Mouse (Mus musculus) heart, embryonic 11.5 days (tissue): ENCODE data around the gene Syngr1. TPM values are rescaled to one million over a fixed set of nuclear protein-coding genes. Genes with fewer than 3 reads are reported as not detected.

Experiments
- ATAC-seq: fragments of 200-750 bp; cut with Nextera tagmentation; replicated peaks from 2 replicates; pipeline ENCODE4 v1.8.0; 2017; ENCODE audit warnings: moderate library complexity; ENCODE audit not compliant: insufficient number of reproducible peaks, low FRiP score, low TSS enrichment
- H3K27ac ChIP-seq: fragments of 300-500 bp; sonication (generic); 2 replicates; pipeline ENCODE4 v1.5.1; 2014; ENCODE audit warnings: mild to moderate bottlenecking, low read depth, low read length
- H3K27me3 ChIP-seq: fragments of 300-500 bp; sonication (generic); 2 replicates; pipeline ENCODE4 v1.6.1; 2014; ENCODE audit warnings: mild to moderate bottlenecking, low read length, mixed read lengths; ENCODE audit not compliant: control insufficient read depth, insufficient read depth
- H3K36me3 ChIP-seq: fragments of 300-500 bp; sonication (generic); 2 replicates; pipeline ENCODE4 v1.6.1; 2014; ENCODE audit warnings: mild to moderate bottlenecking, low read length, moderate library complexity, mixed read lengths; ENCODE audit not compliant: control insufficient read depth, insufficient read depth
- H3K4me1 ChIP-seq: fragments of 300-500 bp; sonication (generic); 2 replicates; pipeline ENCODE4 v1.6.1; 2014; ENCODE audit warnings: low read length; ENCODE audit not compliant: control insufficient read depth, insufficient read depth
- H3K4me2 ChIP-seq: fragments of 300-500 bp; sonication (generic); 2 replicates; pipeline ENCODE4 v1.6.1; 2014; ENCODE audit warnings: mild to moderate bottlenecking, moderate library complexity
- H3K4me3 ChIP-seq: fragments of 300-500 bp; sonication (generic); 2 replicates; pipeline ENCODE4 v1.5.1; 2014; ENCODE audit warnings: low read depth, low read length
- H3K9ac ChIP-seq: fragments of 300-500 bp; sonication (generic); 2 replicates; pipeline ENCODE4 v1.6.1; 2014; ENCODE audit warnings: mild to moderate bottlenecking, low read depth, low read length, moderate library complexity
- H3K9me3 ChIP-seq: fragments of 300-500 bp; sonication (generic); replicated peaks from 2 replicates; pipeline ENCODE4 v1.6.1; 2016; ENCODE audit warnings: low read length; ENCODE audit not compliant: control insufficient read depth
- WGBS: fragments of 180-500 bp; shearing (Covaris S2); extraction: QIAGEN DNeasy Blood & Tissue Kit; methylation state at CpG from one replicate; pipeline ENCODE4 v1.1.7; 2014; ENCODE audit not compliant: insufficient replicate concordance; 5-methylcytosine and 5-hydroxymethylcytosine counted together
- polyA plus RNA-seq: library from polyadenylated mRNA; unstranded; fragments of >200 nt; fragmentation: Nextera tagmentation; extraction: Ambion mirVana; gene quantifications from 2 replicates; pipeline ENCODE4 v1.2.1, GENCODE M21; 2014

Gene Syngr1
- polyA plus RNA-seq, 1 experiment from 2014 or later: 15.2 TPM

DNA sequence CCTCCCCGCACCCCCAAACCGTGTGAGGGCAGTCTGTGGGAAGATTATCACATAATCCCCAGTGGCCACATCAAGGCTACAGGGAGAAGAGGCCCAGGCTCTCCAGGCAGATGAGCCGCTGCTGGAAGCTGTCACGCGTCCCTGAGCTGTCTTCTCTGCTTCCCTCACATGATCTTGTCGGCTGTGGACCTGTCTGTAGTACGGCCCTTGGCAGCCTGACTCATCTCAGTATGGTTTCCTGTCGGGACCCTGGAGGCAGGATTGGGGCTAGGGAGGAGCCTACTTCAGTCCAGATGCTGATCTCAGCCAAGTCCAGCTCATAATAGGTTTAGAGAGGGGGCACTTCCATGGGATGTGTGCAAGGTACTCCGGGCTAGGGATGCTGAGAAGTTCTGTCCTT lies 7.7 kb downstream of the Syngr1 start:
- Histone ChIP-seq H3K9ac (no peak overlapping the region), H3K36me3 (no peaks in the 10 kb centered on the region), H3K4me3 (no peak overlapping the region), H3K27ac (no peak overlapping the region), H3K9me3 (no peaks in the 10 kb centered on the region), H3K27me3 (peaks cover 9% of the 10 kb centered on the region), H3K4me2 (no peak overlapping the region), H3K4me1 (peaks cover 17% of the 10 kb centered on the region)
- no peak; the same call in 1 of the 2 replicates for ATAC-seq
- 16% methylated on average over 9 of the region's 9 CpGs for WGBS

DNA sequence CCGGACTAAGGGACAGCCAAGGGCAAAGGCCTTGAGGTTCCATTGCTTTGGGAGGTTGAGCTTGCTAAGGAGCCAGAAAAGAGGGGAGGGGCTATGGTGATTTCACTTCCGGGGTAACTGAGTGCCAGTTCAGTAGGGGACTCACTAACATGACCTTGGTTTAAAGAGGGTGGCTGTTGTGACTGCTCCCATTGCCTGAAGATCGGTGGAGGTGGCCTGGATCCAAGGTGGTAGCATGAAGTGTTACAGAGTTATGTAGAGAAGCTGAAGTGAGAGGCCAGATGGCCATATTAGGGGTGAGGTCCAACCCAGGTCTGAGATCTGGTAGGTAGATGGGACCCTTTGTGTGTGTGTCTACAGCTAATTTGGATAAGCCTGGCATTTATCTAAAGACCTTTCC lies 8.3 kb downstream of the Syngr1 start:
- 66% methylated on average over 3 of the region's 3 CpGs for WGBS

DNA sequence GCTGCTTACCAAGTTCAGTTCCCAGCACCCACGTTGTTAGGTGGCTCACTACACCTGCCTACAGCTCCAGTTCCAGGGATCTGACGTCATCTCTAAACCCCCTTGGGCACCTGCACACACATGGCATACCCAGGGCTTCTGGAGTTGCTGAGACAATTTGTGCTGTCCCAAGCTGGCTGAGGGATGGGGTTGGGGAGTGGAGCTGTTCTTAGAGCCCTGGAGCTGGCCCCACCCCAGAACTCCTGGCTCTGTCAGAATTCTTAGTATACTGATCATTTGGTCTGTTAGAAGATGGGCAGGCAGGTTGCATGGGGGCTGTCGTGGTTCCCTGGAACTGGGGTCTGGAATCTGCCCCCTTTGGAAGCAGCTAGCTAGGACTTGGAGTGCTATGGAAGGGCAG lies 9.1 kb downstream of the Syngr1 start:
- no peak overlapping the region for H3K4me3 ChIP-seq
- H3K4me2 ChIP-seq: no peak overlapping the region
- H3K9me3 ChIP-seq: no peaks in the 10 kb centered on the region
- no peak overlapping the region for H3K9ac ChIP-seq
- H3K27ac ChIP-seq: no peak overlapping the region
- WGBS: 73% methylated on average over 3 of the region's 3 CpGs
- H3K36me3 ChIP-seq: no peaks in the 10 kb centered on the region
- ATAC-seq: no peak
- H3K27me3 ChIP-seq: peaks cover 5% of the 10 kb centered on the region
- H3K4me1 ChIP-seq: peaks cover 17% of the 10 kb centered on the region

More for the DNA sequence above, 8.3 kb downstream of the Syngr1 start:
- no peak overlapping the region for H3K9ac ChIP-seq
- H3K4me2 ChIP-seq: no peak overlapping the region
- no peaks in the 10 kb centered on the region for H3K36me3 ChIP-seq
- no peaks in the 10 kb centered on the region for H3K9me3 ChIP-seq
- H3K27me3 ChIP-seq: peaks cover 5% of the 10 kb centered on the region
- H3K4me1 ChIP-seq: peaks cover 17% of the 10 kb centered on the region
- ATAC-seq: no peak
- H3K27ac ChIP-seq: no peak overlapping the region
- no peak overlapping the region for H3K4me3 ChIP-seq

DNA sequence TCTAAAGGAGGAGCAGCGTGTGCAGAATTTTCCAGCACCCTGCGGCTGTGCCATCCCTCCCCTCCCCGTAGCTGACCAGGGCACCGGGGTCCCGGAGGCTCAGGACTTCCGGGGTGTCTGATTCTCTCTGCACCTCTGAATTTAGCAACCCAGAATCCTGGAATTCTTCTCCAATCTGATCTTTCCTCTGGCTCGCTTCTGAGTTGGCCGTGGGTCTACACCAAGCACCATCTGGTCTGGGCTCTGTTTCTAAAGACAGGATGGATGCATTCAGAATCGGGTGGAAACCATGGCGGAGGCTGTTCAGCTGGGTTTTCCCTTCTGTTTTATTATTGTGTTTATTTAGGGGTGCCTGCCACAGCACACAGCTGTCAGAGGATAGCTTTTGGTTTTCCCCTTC lies 9.7 kb downstream of the Syngr1 start:
- H3K27me3 ChIP-seq: peaks cover 1% of the 10 kb centered on the region
- no peak overlapping the region for H3K4me2 ChIP-seq
- no peak overlapping the region for H3K9ac ChIP-seq
- 76% methylated on average over 10 of the region's 10 CpGs for WGBS
- no peak overlapping the region for H3K4me3 ChIP-seq
- H3K9me3 ChIP-seq: no peaks in the 10 kb centered on the region
- no peak overlapping the region for H3K27ac ChIP-seq
- peaks cover 20% of the 10 kb centered on the region for H3K4me1 ChIP-seq
- no peaks in the 10 kb centered on the region for H3K36me3 ChIP-seq
- no peak for ATAC-seq

DNA sequence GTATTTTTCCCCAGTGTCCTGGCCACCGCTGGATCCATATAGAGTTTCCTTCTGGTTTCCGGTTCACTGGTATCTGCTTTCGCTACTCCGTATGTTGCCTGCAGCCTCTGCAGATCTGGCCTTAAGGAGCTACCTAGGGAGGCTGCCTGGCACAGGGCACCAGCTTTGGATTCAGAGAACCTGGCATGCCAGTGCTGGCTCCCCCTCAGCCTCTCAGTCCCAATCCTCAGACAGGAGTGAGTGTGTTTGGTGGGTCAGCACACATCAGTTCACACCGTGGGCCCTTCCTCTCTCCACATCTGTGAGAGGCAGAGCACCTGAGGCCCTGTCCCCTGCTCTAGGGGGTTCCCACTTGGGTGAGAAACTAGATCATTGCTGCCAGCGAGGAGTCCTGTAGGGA lies 10.4 kb downstream of the Syngr1 start:
- H3K4me2 ChIP-seq: no peak overlapping the region
- no peaks in the 10 kb centered on the region for H3K9me3 ChIP-seq
- H3K4me3 ChIP-seq: no peak overlapping the region
- no peak overlapping the region for H3K27ac ChIP-seq
- no peaks in the 10 kb centered on the region for H3K36me3 ChIP-seq
- H3K27me3 ChIP-seq: no peaks in the 10 kb centered on the region; the same call in none of the 2 replicates
- 70% methylated on average over 6 of the region's 6 CpGs for WGBS
- H3K4me1 ChIP-seq: peaks cover 20% of the 10 kb centered on the region
- ATAC-seq: no peak
- H3K9ac ChIP-seq: no peak overlapping the region

DNA sequence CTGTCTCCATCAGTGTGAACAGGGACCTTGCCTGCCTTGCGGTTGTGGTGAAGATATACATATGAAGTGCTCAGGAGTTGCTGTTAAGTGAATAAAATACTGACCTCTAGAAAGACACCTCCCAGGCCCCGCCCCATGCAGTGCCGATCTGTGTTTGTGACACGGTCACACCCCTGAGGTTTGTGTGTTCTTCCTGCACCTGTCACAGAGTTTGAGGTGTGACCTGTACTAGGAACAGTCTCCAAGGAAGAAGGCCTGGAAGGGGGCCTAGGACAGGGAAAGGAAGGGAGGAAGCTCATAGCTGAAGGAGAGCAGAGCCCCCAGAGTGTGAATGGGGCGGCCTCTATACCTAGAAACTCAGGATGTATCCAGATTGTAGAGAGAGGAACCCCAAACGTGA lies 11.4 kb downstream of the Syngr1 start:
- Histone ChIP-seq H3K4me1 (peaks cover 16% of the 10 kb centered on the region), H3K4me2 (no peak overlapping the region), H3K36me3 (no peaks in the 10 kb centered on the region), H3K27me3 (no peaks in the 10 kb centered on the region; the same call in 1 of the 2 replicates), H3K9ac (no peak overlapping the region), H3K27ac (no peak overlapping the region), H3K4me3 (no peak overlapping the region), H3K9me3 (no peaks in the 10 kb centered on the region)
- WGBS: 78% methylated on average over 6 of the region's 6 CpGs
- ATAC-seq: no peak

DNA sequence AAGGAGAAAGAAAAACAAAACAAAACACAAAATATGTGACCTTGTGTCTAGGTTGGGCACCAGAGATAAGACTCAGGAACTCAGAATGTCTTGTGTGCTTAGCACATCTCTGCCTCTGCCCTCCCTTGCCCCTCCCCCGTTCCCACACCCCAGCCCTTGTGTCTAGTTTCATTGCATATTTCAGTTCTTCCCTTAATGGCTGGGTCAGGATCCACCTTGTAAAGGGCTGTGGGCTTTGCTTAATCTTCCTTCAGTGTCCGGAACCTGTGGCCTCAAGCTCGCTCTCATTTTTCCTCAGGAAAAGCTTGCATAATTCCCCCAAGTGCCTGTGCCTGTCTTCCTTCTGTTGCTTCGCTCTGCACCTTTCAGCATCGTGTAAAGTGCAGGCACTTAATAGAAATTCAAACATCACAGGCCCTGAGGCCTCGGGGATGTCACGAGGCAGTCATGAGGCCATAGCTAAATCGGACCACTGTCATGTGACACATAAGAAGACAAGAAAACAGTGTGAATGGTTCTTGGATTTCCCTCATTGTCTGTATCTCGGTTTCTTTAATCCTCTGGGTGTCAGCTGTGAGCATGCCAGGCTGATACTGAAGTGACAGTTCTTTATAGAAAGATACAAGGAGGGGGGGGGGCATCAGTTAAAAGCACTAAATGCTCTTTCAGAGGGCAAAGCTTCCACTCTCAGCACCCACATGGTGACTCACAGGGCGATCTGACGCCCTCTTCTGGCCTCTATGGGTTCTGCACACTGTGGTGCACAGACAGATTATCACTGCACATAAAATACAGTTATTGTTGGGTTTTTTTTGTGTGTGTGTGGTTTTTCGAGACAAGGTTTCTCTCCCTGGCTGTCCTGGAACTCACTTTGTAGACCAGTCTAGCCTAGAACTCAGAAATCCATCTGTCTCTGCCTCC lies 14.6 kb downstream of the Syngr1 start:
- peaks cover 4% of the 10 kb centered on the region; the same call in 1 of the 2 replicates for H3K4me1 ChIP-seq
- 0 out of 2 replicates have a peak overlapping the region, but pooled peaks have one; percentile 25 for H3K27ac ChIP-seq
- no peak overlapping the region for H3K4me2 ChIP-seq
- H3K27me3 ChIP-seq: no peaks in the 10 kb centered on the region
- H3K36me3 ChIP-seq: no peaks in the 10 kb centered on the region
- 54% methylated on average over 12 of the region's 12 CpGs for WGBS
- no peak overlapping the region for H3K4me3 ChIP-seq
- no peak for ATAC-seq
- no peak overlapping the region for H3K9ac ChIP-seq
- H3K9me3 ChIP-seq: no peaks in the 10 kb centered on the region

DNA sequence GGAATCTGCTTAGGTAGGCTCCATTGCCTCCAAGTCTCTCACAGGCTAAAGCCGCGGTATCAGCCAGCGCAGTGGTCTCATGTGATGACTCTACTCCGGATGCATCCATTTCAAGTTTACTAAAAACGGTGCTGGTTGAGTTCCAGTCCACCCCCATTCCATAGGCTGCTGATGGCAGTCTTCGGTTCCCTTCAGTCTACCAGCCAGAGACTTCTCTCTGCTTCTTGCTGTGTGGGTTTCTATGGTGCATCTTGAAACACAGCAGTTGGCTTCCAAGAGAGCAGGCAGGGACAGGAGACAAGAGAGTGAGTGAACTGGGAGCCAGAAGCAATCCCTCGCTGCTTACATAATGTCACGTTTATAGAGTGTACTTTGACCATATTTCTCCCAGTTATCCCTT lies 16.0 kb downstream of the Syngr1 start:
- Histone ChIP-seq H3K4me3 (no peak overlapping the region), H3K4me1 (peaks cover 4% of the 10 kb centered on the region; the same call in 1 of the 2 replicates), H3K9ac (no peak overlapping the region), H3K9me3 (no peaks in the 10 kb centered on the region), H3K4me2 (no peak overlapping the region), H3K27me3 (no peaks in the 10 kb centered on the region), H3K36me3 (no peaks in the 10 kb centered on the region), H3K27ac (no peak overlapping the region)
- 90% methylated on average over 8 of the region's 8 CpGs for WGBS
- ATAC-seq: no peak

DNA sequence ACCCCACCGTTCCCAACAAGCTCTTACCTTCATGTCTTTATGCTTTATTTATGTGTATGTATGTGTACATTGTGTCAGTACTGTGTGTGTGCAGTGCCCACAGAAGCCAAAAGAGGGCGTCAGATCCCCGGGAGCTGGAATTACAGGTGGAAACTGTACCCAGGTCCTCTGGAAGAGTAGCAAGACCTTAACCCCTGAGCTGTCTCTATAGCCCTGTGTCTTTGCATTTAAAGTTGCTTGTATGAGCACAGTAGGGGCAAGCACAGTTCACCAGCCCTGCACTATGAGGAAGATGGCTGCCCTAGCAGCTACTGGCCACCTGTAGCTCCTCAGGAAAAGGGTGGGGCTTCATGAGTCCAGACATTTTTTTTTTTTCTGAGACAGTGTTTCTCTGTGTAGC lies 16.4 kb downstream of the Syngr1 start:
- peaks cover 4% of the 10 kb centered on the region; the same call in 1 of the 2 replicates for H3K4me1 ChIP-seq
- no peak overlapping the region for H3K4me3 ChIP-seq
- WGBS: 81% methylated on average over 3 of the region's 3 CpGs
- no peaks in the 10 kb centered on the region for H3K36me3 ChIP-seq
- no peak for ATAC-seq
- H3K27me3 ChIP-seq: no peaks in the 10 kb centered on the region
- H3K9ac ChIP-seq: no peak overlapping the region
- H3K27ac ChIP-seq: no peak overlapping the region
- H3K4me2 ChIP-seq: no peak overlapping the region
- H3K9me3 ChIP-seq: no peaks in the 10 kb centered on the region
